Mouse (Mus musculus): ENCODE data around the gene Elovl7. TPM values are rescaled to one million over a fixed set of nuclear protein-coding genes. Genes with fewer than 3 reads are reported as not detected.

Gene Elovl7
- polyA plus RNA-seq, 2 experiments from 2014 or later: 0.15 TPM; not detected in 1

DNA sequence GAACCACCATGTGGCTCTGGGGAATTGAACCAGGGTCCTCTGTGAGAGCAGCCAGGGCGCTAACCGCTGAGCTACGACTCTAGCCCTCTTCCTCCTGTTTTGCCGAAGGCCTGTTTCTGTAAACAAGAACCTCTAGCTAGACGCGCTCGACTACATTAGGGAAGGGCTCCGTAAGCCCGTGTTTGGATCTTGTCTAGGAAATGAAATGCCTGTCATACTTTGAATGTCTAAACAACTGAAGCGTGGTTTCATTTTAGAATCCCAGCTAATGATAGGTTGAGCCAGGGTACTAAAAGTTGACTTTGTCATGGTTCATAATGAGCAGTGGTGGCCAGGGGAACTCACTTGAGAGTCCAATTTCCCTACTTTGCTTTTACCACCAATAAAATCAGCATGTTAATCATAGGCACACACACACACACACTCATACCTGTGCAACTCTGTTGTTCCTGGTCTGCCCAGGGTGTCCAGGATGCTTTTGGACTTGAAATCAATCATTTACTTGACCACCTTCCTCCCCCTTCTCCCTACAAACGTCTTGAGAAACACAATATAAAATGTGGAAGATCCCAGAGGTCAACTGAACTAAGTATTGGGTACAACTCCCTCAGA is 31.0 kb downstream of the Elovl7 start:
- ATAC-seq: no peak

DNA sequence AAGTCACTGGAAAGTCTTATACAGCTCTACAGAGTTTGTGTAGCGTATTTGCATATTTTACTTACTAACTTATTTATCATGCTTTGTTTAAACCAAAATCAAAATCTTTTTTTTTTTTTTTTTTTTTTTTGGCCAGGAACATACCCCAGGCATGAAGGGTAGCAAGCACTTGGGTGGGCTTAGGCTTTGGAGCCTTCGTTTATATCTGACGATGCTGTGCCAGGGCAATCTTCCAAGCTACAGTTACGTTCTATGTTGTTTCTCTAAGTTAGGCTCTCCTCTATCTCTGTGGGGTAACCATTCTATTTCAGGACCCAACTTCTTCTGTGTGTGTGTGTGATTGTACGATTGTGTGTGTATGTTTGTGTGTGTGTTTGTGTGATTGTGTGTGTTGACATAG is 36.9 kb downstream of the Elovl7 start:
- no peak for ATAC-seq

DNA sequence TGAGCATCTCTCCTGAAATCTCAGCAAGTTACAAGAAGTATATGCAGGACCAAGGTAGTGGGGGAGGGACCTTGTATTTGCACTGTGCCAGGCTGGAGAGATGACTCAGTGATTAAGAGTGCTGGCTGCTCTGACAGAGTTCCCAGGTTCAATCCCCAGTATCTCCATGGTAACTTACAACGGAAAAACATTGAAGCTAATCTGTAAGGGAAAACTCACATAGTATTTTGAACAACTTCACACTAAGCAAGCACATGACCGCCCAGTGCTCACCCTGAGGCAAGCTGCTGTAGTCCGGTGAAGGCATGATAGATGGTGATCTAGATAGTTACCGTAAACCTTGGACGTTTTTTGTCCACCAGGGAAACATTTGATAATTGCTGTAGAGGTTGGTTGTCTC is 39.8 kb downstream of the Elovl7 start:
- no peak for ATAC-seq

DNA sequence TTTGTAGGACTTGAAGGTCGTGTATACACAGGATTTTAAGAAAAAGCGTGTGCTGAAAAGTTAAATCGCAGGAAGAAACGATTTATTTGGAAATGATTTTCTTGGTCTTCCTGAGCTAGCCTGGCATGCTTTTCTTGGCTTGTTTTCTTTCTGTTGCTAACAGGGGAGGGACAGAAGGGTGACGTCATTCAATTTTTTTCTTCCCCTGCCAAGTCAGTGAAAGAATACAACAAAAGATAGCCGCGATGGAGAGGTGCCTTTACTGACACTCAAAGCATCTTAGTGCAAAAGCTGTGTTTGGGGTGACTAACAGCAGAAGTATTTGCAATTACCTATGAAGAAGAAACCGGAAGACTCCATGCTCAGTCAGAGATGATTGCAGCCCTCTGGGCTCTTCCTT is 48.8 kb downstream of the Elovl7 start:
- no peak for ATAC-seq

DNA sequence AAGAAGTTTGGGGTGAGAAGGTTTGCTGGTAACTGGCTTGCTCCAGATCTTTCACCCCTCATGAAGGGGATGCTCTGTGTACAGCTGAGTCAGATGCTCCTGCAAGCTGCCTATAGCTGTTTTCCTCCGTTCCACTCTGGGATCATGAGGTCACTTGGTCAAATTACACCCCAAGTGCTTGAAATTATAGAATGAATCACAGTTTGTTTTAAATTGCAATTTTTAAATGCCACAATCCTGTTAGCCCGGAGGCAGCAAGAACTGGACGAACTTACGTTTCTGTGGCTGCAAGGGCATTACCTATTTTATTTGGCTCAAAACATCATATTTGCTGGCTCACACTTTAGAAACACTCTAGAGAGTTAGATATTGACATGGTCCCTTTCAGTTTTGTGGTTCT is 51.2 kb downstream of the Elovl7 start:
- ATAC-seq: no peak

DNA sequence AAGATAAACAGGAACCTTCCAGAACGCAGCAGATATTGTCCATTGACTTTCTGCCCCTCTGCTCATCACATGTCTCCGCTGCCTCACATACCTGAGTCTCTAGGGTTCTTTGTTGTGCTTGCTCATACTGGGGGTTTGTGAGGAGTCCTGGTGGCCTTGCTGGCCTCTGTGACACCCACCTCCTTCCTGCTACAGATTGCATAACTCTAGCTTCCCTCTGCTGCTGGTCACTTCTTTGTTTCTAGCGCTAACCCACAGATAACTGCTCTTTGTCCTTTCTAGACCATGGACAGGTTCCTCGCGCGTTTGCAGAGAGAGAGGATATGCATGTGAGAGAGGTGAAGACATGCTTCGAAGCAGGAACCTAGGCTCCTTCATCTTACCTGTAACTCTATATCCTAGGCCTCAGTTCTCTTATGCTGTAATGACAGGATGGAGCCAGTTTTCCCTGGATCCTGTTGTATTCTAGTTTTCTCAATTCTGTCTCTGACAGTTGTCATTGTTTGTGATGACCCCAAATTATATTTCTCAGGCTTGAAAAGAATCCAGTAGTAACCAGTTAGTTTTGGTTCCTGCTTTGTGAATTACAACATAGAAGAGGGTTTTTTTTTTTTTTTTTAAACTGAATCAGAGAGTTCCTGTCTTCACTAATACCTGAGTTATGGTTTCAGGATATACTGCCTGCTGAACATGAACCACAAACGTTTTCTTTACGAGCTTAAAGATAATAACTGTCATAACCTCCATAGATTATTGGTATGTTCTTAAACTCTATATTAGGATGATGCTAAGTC is 53.8 kb downstream of the Elovl7 start:
- ATAC-seq: no peak

DNA sequence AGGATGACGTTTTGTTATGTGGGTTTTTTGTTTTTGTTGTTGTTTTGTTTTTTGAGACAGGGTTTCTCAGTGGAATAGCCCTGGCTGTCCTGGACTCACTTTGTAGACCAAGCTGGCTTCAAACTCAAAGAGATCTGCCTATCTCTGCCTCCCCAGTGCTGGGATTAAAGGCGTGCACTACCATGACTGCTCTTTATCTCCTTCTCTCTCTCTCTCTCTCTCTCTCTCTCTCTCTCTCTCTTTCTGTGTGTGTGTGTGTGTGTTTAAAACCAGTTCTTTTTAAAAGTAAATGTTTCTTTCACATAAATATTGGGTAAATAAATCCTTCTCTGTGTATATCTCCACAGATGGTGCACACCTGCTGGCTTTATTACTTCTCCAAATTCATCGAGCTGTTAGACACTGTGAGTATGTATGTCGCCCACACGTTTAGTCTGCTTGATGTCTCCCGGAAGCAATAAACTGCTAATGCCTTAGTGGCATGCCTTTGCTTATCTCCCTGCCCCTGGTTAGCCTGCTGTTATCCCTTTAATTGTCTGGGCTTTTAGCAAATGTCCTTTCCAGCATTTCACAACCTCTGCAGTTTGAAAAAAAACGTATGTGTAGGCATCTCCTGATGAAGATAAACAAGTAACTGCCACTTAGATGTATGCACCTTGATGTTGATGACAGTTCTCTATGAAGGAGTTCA is 57.4 kb downstream of the Elovl7 start:
- no peak for ATAC-seq

DNA sequence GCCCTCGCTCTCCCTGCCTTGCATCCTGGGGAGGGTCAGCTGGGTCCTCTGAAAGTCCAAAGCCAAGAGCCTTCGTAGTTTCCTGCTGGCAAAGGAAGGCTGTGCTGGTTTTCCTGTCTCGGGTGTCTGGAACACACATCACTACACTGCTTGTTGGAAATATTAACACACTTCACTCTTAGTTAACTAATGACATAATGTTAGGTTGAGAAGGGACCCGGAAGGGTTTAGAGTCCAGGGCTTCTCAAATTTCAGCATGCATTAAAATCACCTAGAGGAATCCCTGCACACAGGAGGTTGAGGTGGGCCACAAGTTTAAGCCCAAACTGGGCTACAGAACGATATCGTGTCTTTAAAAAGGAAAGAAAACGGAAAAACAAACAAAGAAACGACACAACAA is 58.1 kb downstream of the Elovl7 start:
- no peak for ATAC-seq

DNA sequence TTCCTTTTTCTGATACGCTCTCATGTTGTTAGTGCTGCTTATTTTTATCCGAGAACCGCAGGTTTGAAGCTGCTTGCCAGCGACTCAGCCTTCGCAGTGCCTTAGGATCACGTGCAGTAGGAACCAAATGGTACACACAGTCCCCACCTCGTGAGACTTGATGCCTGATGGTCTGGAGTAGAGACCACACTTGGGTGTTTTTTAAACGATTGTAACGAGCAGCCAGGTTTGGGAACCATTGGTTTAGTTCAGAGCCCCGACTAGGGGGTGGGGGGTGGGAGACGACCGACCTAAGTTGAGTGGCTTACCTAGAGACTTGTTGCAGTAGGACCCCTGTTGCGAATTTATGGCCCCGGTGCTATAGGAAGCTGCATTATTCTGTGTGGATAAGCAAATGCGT is 58.8 kb downstream of the Elovl7 start:
- no peak for ATAC-seq

DNA sequence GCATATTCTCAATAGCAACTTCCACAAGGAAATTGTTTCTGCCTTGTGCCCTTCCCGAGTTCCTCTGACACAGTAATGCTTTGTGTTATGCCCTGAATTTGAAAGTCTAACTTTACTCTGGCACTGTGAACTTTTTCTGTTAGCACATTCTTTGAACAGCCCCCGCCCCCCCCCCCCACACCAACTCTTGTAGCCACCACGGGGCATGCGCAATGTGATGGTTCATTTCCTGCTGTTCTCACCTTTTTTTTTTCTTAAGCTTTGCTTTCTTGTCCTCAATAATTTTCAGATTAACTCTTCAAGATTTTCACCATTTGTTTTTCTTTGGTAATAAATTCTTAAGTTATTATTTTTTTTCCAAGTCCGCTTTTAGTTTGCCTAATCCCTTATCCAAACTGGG is 59.3 kb downstream of the Elovl7 start:
- no peak for ATAC-seq

DNA sequence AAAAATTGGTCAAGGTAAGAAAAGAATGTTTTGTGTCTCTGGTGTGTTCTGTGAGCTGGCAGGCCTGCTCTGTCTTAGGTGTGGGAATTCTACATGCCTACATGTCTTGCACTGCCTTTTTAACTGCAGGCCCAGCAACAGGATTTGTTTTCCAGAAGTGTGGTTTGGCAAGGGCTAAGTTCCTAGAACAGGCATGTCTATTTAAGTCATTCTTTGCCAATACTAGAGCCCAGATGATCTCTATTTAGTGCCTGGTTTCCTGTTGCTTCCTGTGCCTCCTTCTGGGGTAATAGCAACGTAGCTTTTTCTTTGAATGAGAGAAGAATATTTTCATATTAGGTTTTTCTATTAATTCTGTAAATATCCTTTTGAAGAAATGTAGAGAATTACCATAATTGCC is 62.4 kb downstream of the Elovl7 start:
- no peak for ATAC-seq

DNA sequence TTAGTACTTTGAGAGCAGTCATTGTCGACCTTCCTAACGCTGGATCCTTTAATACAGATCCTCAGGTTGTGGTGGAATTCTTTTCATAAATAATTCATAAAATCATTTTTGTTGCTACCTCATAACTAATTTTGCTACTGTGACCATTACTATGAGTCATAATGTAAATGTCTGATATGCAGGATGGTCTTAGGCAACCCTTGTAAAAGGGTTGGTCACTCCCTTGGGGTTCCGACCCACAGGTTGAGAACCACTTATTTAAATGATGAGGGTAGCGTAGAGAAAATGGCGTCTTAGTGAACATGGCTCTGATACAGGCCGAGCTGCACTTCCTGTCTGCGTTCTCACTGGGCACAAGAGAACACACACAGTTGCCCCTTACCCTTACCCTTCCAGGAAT is 63.1 kb downstream of the Elovl7 start:
- no peak for ATAC-seq

DNA sequence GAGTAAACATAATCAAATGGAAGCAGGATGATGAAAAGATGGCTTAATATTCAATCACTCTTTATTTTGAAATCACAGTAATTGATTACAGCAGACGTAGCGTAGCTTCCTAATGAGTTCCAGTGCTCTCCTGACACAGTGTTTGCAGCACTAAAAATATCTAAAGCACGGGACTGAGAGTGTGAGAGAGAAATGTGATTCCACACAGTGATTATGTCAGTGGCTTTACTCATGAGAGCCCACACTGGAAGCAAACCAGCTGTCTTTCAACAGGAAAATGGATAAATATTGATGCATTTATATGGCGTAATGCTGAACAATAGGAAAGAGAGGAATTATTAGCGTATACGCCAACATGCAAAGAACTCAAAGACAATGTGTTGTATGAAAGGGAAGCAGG is 64.4 kb downstream of the Elovl7 start:
- no peak for ATAC-seq

DNA sequence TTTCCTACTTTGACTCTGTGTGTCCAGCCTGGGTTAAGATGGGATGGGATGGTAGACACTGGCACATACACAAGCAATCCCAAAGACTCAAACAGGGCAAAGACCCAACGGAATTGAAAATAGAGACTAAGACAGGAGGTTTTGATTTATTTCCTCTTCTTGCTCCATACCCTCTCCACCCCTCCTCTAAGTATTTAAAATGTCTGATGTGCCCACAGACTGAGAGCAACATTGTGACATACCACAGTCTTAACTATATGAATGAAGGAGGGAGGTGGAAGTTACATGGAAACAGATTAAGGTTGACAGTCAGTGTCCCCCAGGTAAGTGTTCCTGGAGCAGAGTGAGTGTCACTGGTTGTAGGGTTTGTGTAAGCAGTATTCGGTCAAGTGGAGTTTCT is 70.1 kb downstream of the Elovl7 start:
- ATAC-seq: no peak

DNA sequence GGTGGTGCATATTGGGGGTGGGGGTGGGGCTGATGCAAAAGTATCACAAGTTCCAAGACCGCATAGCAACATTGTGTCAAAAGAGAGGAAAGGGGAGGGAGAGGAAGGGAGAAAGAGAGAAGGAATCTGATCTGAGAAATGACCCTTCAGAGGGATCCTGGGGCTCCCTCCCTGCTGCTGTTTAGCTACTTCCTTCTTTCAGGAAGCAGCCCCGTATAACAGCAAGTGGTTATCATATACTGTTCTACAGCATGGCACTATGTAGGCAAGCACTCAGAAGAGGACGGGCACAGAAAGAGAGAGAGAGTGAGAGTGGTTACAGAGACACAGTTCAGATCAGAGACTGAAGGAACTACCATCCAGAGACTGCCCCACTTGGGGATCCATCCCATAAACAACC is 73.7 kb downstream of the Elovl7 start:
- ATAC-seq: no peak

DNA sequence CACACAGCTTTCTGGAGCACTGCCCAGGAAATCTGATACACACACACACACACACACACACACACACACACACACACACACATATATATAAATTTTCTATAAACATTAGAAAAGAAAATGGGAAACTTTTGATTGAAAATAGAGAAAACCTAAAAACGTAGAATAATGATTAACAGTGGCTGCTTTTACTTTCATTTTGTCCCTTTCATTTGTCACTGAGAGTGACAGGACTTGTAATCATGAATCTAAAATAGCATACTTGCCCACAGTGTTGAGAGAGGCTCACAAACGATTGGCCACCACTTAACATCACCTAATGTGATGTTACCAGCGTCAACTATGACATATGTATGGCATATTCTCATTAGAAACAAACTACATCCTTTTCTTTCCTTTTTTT is 75.2 kb downstream of the Elovl7 start:
- ATAC-seq: peak; percentile 70

DNA sequence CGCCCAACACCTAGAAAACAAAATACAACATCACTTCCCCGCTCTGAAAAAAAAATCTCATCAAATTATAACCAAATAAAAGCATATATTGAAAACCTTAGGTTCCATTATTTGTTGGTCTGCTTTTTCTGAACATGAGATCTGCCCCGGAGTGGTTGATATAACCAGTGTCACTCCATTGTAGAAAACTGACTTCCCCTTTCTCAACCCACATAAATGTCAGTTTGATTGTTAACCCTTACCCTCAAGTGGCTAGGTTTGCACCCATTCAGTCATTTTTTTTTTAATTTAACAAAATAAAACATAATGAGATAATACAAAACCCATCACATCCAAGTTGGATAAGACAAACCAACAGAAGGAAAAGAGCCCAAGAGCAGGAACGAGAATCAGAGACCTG is 76.1 kb downstream of the Elovl7 start:
- ATAC-seq: no peak

DNA sequence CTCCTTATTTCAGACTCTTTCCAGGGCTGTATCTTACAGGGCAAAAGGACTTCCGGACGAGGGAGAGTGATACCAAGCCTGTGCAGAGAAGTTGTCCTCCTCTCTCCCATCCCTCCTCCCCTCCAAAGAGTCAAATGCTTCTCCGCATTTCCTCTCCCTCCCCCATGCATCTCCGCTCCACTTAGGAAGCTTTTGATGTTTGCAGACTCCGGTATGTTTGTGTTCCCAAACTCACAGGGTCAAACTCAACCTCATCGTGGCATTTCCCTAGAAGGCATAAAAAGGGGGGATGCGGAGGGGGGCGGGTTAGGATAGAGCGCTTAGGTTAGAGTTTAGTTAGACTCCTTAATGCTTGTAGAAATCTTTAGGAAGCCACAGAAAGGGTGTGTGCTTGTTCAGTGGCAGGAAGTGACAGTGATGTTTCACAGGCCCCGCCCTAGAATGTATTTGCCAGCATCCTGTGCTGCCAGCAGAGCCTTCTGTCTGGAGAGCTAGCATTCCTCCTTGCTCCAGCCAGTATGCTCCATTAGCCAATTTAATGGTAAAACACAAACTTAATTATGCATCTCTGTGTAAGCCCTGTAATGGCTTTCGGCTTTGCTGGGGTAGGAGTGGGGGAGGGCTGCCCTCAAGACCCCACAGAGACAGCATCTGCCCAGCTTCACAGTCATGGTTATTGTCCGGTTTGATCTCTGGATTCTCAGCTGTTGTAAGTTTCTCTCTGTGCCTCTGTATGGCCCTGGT is 83.3 kb downstream of the Elovl7 start:
- peak; percentile 97 for ATAC-seq

DNA sequence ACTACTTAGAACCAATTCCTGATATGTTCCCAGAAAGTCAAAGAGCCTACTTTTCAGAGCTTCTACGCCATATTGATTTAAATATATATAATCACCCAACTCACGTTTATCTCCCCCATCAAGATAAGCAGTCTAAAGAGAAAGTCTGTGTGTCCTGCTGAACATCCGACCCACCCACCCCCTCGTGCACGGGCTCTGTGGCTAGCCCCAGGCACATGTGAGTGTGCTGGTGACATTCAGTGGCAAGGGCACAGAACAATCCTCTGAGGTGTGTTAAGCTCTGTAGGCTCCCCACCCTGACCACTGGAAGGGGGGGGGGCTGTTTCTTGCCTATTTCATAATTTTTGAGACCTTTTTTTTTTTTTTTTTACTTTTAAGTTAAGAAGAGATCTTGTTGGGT is 84.0 kb downstream of the Elovl7 start:
- ATAC-seq: peak; percentile 12

DNA sequence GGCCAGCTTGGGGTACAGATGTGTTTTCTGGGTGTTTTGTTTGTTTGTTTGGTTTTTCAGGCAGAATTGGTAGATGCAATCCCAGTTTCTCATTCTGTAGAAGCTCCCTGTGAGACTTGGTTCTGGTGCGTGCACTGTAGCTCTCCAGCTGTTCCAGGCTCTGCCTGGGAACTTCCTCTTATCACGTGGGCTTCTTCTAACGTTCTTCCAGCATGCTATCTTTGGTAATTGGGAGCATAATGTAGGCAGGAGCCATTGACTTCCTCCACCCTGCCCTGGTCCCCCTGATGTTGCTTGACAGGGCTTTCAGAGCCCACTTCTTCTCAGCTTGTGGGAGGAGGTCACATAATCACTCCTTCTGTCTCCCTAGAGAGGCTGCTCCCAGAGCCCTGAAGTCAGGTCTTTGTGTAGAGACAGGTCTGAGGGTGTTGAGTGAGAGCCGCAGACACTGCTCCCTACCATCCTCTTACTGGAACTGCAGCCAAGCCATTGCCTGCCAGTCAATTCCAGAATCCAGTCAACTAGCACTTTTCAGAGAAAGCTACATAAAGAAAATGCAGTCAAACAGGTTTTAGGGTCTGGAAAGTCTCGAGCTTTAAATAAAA is 86.2 kb downstream of the Elovl7 start:
- no peak for ATAC-seq

DNA sequence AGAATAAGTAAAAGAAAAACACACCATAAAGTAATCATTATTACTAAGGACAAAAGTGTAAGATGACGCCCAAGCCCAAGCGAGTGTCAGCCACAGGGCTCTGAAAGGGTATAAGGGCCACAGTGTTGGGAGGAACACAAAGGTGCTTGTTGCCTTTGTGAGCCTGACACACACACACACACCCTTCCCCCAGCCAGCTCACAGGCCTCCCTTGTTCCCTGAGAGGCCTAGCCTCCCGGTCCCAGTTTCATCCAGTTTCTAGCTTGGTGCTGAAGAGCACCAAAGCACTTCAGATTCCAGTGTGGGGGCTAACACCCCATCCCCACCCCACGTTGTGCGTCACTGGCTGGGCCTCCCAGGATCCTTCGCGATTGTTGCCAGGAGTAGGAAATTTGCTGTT is 87.2 kb downstream of the Elovl7 start:
- no peak for ATAC-seq

DNA sequence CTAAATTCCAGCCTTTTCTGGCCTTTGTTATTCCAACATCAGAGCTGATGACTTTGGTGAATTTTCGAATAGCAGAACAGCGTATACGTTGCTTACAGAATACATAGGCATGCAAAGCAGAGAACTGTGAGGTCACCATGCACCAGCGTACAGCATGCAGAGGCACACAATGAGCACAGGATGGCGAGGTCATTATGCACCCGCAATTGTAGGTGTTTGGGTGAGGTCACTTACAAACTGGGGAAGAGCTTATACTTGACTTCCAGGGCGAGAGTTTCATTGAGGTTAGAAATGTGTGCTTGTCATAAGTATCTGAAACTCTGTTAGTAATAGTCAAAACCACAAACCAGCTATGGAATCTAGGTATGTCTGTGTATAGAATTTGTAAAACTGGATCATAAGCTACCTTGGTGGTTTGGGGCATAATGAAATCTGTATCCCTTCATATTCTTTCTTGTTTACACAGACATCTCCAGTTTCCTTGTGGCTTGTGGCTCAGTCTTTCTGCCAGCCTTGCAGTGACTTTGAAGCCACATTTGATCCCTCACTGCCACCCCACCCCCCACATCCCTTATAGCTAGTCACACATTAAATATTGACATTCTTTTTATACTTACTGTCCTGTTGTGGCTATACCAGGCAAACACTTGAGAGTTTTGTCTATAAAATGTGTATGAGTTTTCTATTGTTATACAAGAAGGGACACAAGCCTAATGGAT is 88.9 kb downstream of the Elovl7 start:
- ATAC-seq: peak; percentile 50
